Mouse (Mus musculus) urinary bladder, postnatal 4 days (tissue): ENCODE results near the gene Dnlz.
A peak's percentile ranks its signal among the peaks of the same experiment; 100 is the strongest.

ENCODE experiments used
- DNase-seq, 2 experiments: peaks; one replicate each; pipeline ENCODE4 v3.0.0; 2021 to 2022; ENCODE audit warnings: low spot score in 2 of 2

Dnlz gene

GRCm38 (mm10) chr2:26320245-26321185 lies 31.4 kb downstream of the Dnlz start:
- DNase-seq, result no peak

- no peak for DNase-seq
Observed at GRCm38 (mm10) chr2:26319519-26320244, 32.2 kb downstream of the Dnlz start.

DNA sequence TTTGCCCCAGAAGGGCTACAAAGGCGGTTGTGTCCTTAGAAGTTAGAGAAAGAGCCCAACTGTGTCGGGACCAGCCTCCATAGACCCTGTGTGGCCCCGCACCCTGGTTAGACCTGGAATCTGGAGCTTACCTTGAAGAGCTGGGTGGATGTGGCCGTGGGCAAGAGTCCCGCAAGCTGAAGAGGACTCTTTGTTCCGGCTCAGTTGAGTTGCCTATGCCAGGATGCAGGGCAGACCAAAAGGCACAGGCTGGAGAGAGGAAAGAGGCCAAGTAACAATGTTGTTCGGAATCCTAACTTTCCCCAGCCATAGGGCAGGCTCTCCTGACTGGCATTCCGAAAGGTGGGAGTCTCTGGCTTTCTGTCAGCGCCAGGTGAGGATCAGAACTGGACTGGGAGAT lies 32.8 kb downstream of the Dnlz start:
- no peak for DNase-seq

DNA sequence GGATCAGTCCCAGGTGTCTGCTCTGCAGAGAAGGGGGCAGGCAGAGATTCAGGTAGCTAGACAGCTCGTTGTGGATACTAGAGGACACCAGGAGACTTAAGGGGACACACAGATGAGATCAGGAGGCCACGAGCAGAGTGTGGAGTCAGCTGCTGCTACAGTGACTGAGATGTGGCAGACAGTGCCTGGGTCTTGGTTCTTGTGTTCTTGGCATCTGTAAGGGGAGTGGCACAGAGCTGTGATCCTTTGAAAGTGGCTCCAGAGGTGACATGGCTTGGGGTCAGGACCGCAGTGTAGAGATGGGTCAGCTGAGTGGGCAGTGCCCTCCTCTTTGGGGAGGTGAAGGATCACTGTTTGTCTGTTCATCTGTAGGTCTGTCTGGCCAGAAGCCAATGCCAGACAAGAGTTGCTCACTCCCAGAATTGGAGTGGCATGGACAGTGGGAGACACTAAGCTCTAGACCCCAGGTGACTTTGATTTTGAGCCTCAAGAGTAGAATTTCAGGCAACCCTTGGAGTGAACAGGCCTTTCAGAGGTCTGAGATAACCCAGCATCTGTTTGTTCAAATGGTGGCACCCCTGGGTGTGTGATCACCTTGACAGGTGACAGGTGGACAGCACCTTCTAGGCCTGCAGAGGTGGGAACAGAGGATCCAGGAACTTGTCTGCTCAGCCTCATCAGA lies 33.8 kb downstream of the Dnlz start:
- DNase-seq, result no peak

DNA sequence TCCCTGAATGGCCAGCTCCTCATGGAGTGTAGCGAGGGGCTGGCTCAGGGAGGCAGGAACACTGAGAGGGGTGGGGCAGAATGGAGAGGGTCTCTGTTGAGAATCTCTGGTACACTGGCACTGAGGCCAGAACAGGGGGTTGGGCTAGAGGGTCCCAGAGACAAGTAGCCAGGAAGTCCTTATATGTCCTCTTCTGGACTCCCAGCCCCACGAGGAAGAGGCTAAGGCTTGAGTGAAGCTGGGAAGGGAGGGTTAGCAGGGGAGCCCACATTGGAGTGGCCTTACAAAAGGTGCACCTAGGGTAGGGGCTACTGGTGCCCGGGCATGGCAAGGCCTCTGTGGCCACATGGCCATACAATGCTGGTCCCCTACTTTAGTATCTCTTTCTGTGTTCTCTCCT lies 34.5 kb downstream of the Dnlz start:
- DNase-seq, result no peak

DNA sequence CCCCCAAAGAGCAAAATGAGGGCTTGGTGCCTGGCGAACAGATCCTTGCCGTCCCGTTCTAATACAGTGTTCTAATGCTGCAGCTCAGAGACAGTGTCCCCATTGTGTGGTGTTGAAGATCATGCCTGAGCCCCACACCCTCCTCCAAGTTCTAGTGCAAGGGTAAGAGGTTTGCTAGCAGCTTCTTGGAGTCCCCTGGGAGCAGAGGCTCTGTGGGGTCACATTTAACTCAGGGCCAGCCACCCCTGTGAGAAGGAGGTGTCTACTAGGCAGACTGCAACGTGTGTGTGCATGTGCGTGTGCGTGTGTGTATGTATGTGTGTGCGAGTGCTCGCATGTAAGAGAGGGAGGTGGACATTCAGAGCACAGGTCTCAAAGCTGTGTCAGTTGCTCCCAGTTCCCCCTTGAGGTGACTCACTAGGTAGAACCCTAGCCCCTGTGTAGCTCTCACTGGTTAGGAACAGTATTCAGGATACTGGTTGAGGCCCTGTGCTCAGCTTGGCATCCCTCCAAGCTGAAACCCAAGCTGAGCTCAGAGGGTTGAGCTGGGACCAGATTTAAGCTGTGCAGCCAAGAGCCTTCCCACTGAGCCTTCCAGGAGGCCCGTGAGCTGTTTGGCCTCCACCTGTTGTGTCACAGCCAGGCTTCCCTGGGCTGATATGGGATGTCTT lies 35.2 kb downstream of the Dnlz start:
- DNase-seq, result no peak

GRCm38 (mm10) chr2:26315925-26316311 lies 36.0 kb downstream of the Dnlz start:
- no peak for DNase-seq

- peak; percentile 86 to 88 for DNase-seq
Observed at GRCm38 (mm10) chr2:26315072-26315924, 36.6 kb downstream of the Dnlz start, which contains the start of gene Gpsm1. Gpsm1 (plus strand) TSS chr2:26315515.

DNA sequence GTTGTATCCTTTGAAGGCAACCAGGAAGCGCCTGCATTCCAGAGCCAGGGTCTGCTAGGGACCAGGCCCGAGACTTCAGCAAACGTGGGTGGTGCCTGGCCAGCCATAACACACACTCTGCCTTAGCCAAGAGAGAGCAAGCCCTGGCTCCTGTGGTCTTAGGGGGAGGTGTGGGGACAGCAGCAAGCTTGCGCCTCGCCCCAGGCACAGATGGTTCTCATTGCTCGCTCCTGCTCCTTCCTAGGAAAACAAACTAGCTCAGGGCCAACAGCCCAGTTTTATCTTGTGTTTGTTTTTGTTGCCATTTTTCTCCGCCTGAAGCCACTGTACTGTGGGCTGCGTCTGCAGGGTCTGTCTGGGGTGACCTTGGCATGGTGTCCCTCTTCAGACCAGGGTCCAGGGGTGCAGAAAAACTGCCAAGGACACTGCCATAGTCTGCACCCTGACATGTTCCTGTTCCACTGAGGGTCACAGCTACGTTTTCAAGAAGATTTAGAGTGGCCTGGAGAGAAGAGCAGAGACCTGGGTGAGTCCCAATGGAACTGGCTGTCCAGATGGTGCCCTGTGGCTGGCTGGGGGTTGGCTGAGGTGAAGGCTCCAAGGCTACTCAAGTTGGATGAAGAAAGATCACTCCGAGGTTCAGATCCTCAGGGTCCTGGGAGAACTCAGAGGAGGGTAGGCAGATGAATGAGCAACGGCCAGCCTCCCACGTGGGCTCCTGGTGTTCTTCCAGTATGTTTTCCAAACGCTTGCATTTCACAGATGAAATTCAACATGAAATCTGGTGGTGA lies 37.4 kb downstream of the Dnlz start:
- DNase-seq, result peak; percentile 70 to 83

DNA sequence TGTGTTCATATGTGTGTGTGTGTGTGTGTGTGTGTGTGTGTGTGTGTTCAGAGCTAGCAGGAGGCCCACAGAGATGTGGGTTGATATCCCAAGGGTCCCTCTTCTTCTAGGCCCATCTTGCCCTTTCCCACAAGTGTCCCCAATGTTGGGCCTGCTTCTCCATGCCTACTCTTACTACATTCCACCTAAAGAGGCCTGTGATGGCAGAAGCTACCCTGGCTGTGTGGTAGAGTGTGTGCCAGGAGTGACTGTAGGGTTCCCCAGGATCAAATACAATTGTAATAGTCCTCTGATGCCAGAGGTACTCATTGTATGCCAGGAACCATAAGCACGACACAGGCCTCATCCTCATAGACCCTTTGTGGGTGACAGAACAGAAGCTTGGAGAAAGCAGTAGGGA lies 38.5 kb downstream of the Dnlz start:
- DNase-seq, result no peak

DNA sequence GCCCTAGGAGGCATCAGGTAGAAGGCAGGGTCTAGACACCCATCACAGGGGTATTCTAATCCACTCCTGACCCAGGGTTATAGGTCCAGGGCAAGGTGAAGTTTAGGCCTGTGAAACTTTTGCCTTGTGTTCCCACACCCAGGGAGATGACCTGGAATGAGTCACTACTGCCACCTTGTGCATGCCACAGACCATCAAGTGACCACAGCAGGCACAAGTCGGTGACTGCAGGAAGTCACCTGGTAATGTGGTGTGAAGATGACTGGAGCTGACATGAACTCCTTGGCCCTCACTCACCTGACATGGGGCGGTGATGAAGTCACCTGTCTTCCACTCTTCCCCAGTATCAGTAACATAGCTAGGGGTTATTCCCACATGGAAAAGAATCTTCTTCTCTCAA lies 39.1 kb downstream of the Dnlz start:
- DNase-seq, result no peak

GRCm38 (mm10) chr2:26311936-26312335 lies 40.0 kb downstream of the Dnlz start:
- DNase-seq, result no peak

DNA sequence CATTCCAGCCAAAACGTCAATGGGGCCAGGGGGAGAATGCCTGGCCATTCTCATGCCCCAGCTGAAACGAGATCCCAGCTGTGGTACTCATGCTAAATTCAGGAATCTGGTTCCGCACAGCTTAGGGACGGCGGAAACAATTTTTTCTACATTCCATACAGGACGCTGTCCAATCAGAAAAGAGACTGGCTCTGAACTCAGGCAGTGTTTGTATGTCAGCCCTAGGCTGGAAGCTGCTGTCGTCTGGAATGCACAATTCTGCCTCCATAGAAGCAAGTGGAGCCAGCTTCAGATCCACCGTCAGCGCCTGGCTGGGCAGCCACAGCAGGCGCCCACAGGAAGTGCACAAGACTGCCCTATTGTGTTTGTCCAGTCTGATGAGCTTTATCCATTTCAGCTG lies 42.2 kb downstream of the Dnlz start:
- DNase-seq, result no peak

DNA sequence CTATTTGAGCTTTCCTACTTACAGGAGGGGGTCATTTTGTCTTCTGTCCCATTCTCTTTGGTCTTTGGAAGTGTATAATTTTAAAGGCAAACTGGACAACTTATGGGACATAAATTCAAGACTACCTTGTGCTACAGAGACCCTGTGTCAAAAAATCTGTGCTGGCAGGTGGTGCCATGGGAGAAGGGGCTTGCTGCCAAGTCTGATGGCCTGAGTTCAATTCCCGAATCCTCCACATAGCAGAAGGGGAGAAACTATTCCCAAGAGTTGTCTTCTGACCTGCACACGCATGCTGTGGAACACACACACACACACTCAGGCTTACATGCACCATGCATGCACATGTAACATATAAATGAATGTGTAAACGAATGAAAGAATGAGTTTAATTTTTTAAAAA lies 45.2 kb downstream of the Dnlz start:
- DNase-seq, result no peak

DNA sequence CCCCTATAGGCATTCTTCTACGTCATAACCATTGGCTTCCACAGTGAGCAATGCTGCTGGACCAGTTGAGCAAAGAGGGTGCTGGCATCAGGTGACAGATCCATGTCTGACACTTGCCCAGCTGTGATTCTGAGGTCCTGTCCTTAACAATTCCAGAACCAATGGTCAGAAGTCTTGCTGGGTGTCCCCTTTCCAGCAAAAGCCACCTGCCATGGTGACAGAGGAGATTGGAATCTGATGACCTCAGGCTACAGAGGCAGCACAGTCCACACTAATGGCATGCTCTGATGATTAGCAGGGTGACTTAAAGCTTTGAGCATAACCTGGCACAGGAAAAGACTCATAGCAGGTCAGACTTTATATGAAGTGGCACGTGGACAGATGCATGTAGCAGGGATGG lies 46.4 kb downstream of the Dnlz start:
- DNase-seq, result no peak

DNA sequence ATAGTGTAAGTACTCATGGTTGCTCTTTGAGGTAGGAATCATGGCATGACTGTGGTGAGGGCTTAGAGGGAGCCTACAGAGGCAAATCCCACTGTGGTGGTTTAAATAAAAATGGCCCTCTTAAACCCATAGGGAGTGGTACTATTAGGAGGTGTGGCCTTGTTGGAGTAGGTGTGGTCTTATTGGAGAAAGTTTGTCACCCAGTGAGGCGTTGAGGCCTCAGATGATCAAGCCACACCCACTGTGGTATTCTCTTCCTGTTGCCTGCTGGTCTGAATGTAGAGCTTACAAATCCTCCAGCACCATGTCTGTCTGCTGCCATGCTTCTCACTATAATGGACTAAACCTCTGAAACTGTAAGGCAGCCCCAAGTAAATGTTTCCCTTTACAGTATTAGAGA lies 47.2 kb downstream of the Dnlz start:
- DNase-seq, result no peak

DNA sequence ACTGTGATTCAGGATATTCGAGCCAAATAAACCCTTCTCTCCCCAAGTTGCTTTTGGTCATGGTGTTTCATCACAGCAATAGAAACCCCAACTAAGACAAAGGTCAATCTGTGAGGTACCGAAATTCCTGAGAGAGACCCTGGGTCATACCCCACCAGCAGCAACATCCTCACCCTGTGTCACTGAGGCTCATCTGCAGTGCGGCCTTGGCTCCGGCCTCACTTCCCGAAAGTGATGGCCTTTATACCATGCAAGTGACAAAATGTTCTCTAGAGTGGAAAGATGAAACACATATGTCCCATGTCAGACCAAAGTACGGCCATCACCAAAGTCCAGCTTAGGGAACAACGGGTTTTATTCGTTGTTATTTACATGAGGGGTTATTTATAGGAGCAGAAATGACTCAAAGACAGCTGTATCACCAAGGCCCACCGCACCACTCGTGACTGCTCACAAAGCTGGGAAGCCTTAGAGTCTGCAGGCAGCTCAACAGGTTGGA lies 49.9 kb downstream of the Dnlz start:
- DNase-seq, result no peak

DNA sequence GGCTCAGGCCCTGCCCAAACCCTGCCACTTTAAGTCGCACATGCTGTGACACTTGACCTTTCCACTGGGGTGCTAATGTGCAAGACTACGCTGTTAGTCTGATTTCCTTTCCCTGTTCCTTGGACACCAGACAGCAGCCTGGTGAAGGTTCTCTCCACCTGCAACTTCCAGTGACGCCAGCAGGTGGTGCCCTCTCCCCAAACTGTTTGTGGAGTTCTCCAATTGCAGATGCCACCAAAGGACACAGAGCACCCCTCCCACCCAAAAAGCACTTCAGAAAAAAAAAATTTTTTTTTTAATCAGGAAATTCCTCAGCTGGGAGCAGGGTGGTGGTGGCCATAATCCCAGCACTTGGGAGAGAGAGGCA lies 51.1 kb downstream of the Dnlz start:
- DNase-seq, result peak; percentile 80 to 87

DNA sequence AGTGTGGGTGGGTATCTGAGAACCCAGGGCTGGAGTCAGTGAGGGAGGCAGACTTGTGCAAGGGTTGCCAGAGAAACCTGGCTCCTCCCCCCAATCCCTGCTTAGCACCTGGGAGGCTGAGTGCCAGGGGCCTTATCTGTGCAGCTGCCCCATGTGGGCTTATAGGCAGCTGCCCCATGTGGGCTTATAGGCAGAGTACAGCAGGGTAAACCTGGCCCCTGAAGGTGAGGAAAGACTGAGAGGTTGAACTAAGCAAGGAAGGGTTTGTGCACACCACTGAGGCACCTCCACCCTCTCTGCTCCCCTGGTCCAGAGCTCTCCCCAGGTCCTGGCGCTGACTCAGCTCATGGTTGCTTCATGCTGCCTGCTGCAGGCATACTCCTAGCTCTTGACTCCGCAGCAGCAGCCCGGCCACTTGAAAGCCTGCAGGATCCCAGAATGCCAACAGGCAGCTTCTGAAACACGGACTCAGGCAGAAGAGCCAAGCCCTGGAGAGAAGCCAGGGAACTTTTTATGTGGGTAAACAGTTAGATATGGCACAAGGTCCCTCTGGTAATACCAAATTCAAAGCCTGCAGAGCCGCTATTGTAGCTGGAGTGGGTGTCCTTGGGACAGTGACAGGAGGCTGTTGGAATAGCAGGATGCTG lies 51.6 kb downstream of the Dnlz start:
- no peak for DNase-seq
